ENCODE assay signal across 10 mouse cellular contexts in the genomic region with DNA sequence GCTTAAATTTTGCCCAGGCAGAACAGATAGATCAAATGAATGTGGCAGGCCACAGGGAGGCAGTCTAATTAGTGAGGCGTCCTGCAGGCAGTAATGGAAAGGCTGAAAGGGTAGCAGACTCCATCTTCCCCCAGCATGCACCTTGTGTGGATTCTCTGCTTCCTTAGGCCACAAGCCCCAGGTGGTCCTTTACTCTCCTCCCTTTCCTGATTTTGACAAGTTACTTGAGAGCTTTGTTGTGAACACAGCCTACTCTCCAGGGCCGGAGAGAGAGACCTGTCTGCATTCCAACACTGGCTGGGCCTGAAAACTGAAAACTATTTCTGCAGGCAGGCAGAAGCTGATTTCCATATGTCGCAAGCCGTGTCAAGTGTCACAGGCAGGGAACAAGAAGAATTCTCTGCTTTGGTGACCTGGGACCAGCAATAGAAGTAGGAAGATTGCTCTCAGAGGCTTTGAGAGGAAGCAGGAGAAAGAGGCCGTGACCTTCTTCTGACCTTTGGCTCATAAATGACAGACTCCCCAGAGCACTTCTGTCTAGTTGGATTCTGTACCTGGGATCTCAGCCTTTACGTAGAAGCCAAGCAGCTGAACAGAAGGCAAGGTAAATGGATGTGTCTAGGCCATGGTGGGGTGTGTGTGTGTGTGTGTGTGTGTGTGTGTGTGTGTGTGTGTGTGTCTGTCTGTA.
A peak's percentile ranks its signal among the peaks of the same experiment; 100 is the strongest.
DNase-seq lines count a peak whose midpoint lies in the region; ATAC-seq lines count a peak whose summit lies in the region.
"Had no signal": no experiment of that assay in that cellular context is flagged by ENCODE, and none has a peak within 500 bp of the region (broad histone marks: within the 10 kb centered on the region; RNA-seq: fewer than 3 reads in every experiment).

No protein-coding gene starts in this region.

- H3K4me1 ChIP-seq in heart, embryonic 11.5 days (ENCODE audit: control insufficient read depth, insufficient read depth, low read length) = peaks cover 6% of the 10 kb centered on the region
- H3K4me1 ChIP-seq in heart, embryonic 12.5 days (replicated peaks) = peaks cover 7% of the 10 kb centered on the region
- peaks cover 12% of the 10 kb centered on the region for H3K4me1 ChIP-seq in embryonic facial prominence, embryonic 14.5 days (ENCODE audit: control insufficient read depth, insufficient read depth, low read length)
- peaks cover 9% of the 10 kb centered on the region for H3K4me1 ChIP-seq in midbrain, embryonic 12.5 days

- WGBS in heart, embryonic 11.5 days (ENCODE audit: insufficient replicate concordance) = 43% methylated on average over 6 of the region's 6 CpGs
- WGBS in heart, embryonic 12.5 days = 31% methylated on average over 6 of the region's 6 CpGs
- WGBS in embryonic facial prominence, embryonic 14.5 days = 14% methylated on average over 6 of the region's 6 CpGs
- 24% methylated on average over 6 of the region's 6 CpGs for WGBS in midbrain, embryonic 12.5 days

- no peak overlapping the region for H3K9ac ChIP-seq in heart, embryonic 11.5 days (ENCODE audit: low read depth, low read length)
- H3K9ac ChIP-seq in heart, embryonic 12.5 days = no peak overlapping the region
- H3K9ac ChIP-seq in embryonic facial prominence, embryonic 14.5 days (ENCODE audit: low read depth, low read length) = no peak overlapping the region
- no peak overlapping the region for H3K9ac ChIP-seq in midbrain, embryonic 12.5 days (replicated peaks)

- peak; percentile 3 for DNase-seq in ZHBTc4 (ENCODE audit: low read depth, low spot score)
- DNase-seq in embryonic facial prominence, embryonic 14.5 days (ENCODE audit: low spot score) = peak; percentile 63
- DNase-seq in layer of hippocampus, postnatal 36 days = no peak
- DNase-seq in lung, postnatal 14 days = no peak
- no peak for DNase-seq in layer of hippocampus, adult 18-20 months (ENCODE audit: low spot score in 2 of 2)
- DNase-seq: kidney, adult 9 months; lung, postnatal 10 days had no signal

- H3K4me2 ChIP-seq in heart, embryonic 11.5 days = no peak overlapping the region
- no peak overlapping the region for H3K4me2 ChIP-seq in heart, embryonic 12.5 days
- no peak overlapping the region for H3K4me2 ChIP-seq in embryonic facial prominence, embryonic 14.5 days (ENCODE audit: low read depth, low read length)
- H3K4me2 ChIP-seq in midbrain, embryonic 12.5 days (replicated peaks) = no peak overlapping the region

- no peak overlapping the region for H3K4me3 ChIP-seq in heart, embryonic 11.5 days (ENCODE audit: low read depth, low read length)
- no peak overlapping the region for H3K4me3 ChIP-seq in heart, embryonic 12.5 days
- no peak overlapping the region for H3K4me3 ChIP-seq in embryonic facial prominence, embryonic 14.5 days (ENCODE audit: low read depth, low read length)
- H3K4me3 ChIP-seq in midbrain, embryonic 12.5 days = no peak overlapping the region

- no peaks in the 10 kb centered on the region for H3K36me3 ChIP-seq in heart, embryonic 11.5 days (ENCODE audit: control insufficient read depth, insufficient read depth, low read length)
- no peaks in the 10 kb centered on the region for H3K36me3 ChIP-seq in heart, embryonic 12.5 days
- no peaks in the 10 kb centered on the region for H3K36me3 ChIP-seq in embryonic facial prominence, embryonic 14.5 days (ENCODE audit: control insufficient read depth, insufficient read depth, low read length)
- H3K36me3 ChIP-seq in midbrain, embryonic 12.5 days = no peaks in the 10 kb centered on the region

- no peaks in the 10 kb centered on the region for H3K9me3 ChIP-seq in heart, embryonic 11.5 days (replicated peaks; ENCODE audit: control insufficient read depth, low read length)
- H3K9me3 ChIP-seq in heart, embryonic 12.5 days (replicated peaks) = no peaks in the 10 kb centered on the region
- no peaks in the 10 kb centered on the region for H3K9me3 ChIP-seq in embryonic facial prominence, embryonic 14.5 days (ENCODE audit: control insufficient read depth, low read length)
- no peaks in the 10 kb centered on the region for H3K9me3 ChIP-seq in midbrain, embryonic 12.5 days

- ATAC-seq in heart, embryonic 11.5 days (replicated peaks; ENCODE audit: insufficient number of reproducible peaks, low FRiP score, low TSS enrichment) = peak; percentile 10; the same call in 1 of the 2 replicates
- no peak for ATAC-seq in heart, embryonic 12.5 days (ENCODE audit: insufficient number of reproducible peaks, low FRiP score)
- peak; percentile 72 for ATAC-seq in embryonic facial prominence, embryonic 14.5 days (ENCODE audit: low read depth)
- ATAC-seq in midbrain, embryonic 12.5 days (ENCODE audit: low FRiP score, low read depth) = peak; percentile 58

- 0 out of 2 replicates have a peak overlapping the region, but pooled peaks have one; percentile 10 for H3K27ac ChIP-seq in heart, embryonic 11.5 days (ENCODE audit: low read depth, low read length)
- H3K27ac ChIP-seq in heart, embryonic 12.5 days (ENCODE audit: poor library complexity, severe bottlenecking) = no peak overlapping the region
- 0 out of 2 replicates have a peak overlapping the region, but pooled peaks have one; percentile 39 for H3K27ac ChIP-seq in embryonic facial prominence, embryonic 14.5 days (replicated peaks; ENCODE audit: low read depth, low read length)
- H3K27ac ChIP-seq in midbrain, embryonic 12.5 days (replicated peaks) = no peak overlapping the region

- H3K27me3 ChIP-seq in heart, embryonic 11.5 days (ENCODE audit: control insufficient read depth, insufficient read depth, low read length) = no peaks in the 10 kb centered on the region
- H3K27me3 ChIP-seq in heart, embryonic 12.5 days (replicated peaks) = no peaks in the 10 kb centered on the region
- no peaks in the 10 kb centered on the region for H3K27me3 ChIP-seq in embryonic facial prominence, embryonic 14.5 days (replicated peaks; ENCODE audit: control insufficient read depth, insufficient read depth, low read length)
- H3K27me3 ChIP-seq in midbrain, embryonic 12.5 days = peaks cover 3% of the 10 kb centered on the region; the same call in 1 of the 2 replicates

Comparison
In these comparisons a context has a peak if more than half of its experiments do, and no peak if none do; other contexts are left out.
1. H3K27ac ChIP-seq: peak in heart, embryonic 11.5 days (single experiment) and embryonic facial prominence, embryonic 14.5 days (single experiment); none in heart, embryonic 12.5 days (single experiment) and midbrain, embryonic 12.5 days (single experiment).
2. DNase-seq: peak in ZHBTc4 (single experiment) and embryonic facial prominence, embryonic 14.5 days (single experiment); none in layer of hippocampus, postnatal 36 days (0 of 2), lung, postnatal 14 days (single experiment) and layer of hippocampus, adult 18-20 months (0 of 2).